Mouse (Mus musculus) heart, embryonic 11.5 days (tissue): ENCODE measurements around the gene Cdk17. TPM values are rescaled to one million over a fixed set of nuclear protein-coding genes. Genes with fewer than 3 reads are reported as not detected.

Experiments used
- ATAC-seq: fragments of 200-750 bp; cut with Nextera tagmentation; replicated peaks from 2 replicates; pipeline ENCODE4 v1.8.0; 2017; ENCODE audit warnings: moderate library complexity; ENCODE audit not compliant: insufficient number of reproducible peaks, low FRiP score, low TSS enrichment
- H3K27ac ChIP-seq: fragments of 300-500 bp; sonication (generic); 2 replicates; pipeline ENCODE4 v1.5.1; 2014; ENCODE audit warnings: mild to moderate bottlenecking, low read depth, low read length
- H3K27me3 ChIP-seq: fragments of 300-500 bp; sonication (generic); 2 replicates; pipeline ENCODE4 v1.6.1; 2014; ENCODE audit warnings: mild to moderate bottlenecking, low read length, mixed read lengths; ENCODE audit not compliant: control insufficient read depth, insufficient read depth
- H3K36me3 ChIP-seq: fragments of 300-500 bp; sonication (generic); 2 replicates; pipeline ENCODE4 v1.6.1; 2014; ENCODE audit warnings: mild to moderate bottlenecking, low read length, moderate library complexity, mixed read lengths; ENCODE audit not compliant: control insufficient read depth, insufficient read depth
- H3K4me1 ChIP-seq: fragments of 300-500 bp; sonication (generic); 2 replicates; pipeline ENCODE4 v1.6.1; 2014; ENCODE audit warnings: low read length; ENCODE audit not compliant: control insufficient read depth, insufficient read depth
- H3K4me2 ChIP-seq: fragments of 300-500 bp; sonication (generic); 2 replicates; pipeline ENCODE4 v1.6.1; 2014; ENCODE audit warnings: mild to moderate bottlenecking, moderate library complexity
- H3K4me3 ChIP-seq: fragments of 300-500 bp; sonication (generic); 2 replicates; pipeline ENCODE4 v1.5.1; 2014; ENCODE audit warnings: low read depth, low read length
- H3K9ac ChIP-seq: fragments of 300-500 bp; sonication (generic); 2 replicates; pipeline ENCODE4 v1.6.1; 2014; ENCODE audit warnings: mild to moderate bottlenecking, low read depth, low read length, moderate library complexity
- H3K9me3 ChIP-seq: fragments of 300-500 bp; sonication (generic); replicated peaks from 2 replicates; pipeline ENCODE4 v1.6.1; 2016; ENCODE audit warnings: low read length; ENCODE audit not compliant: control insufficient read depth
- WGBS: fragments of 180-500 bp; shearing (Covaris S2); extraction: QIAGEN DNeasy Blood & Tissue Kit; methylation state at CpG from one replicate; pipeline ENCODE4 v1.1.7; 2014; ENCODE audit not compliant: insufficient replicate concordance; 5-methylcytosine and 5-hydroxymethylcytosine counted together
- polyA plus RNA-seq: library from polyadenylated mRNA; unstranded; fragments of >200 nt; fragmentation: Nextera tagmentation; extraction: Ambion mirVana; gene quantifications from 2 replicates; pipeline ENCODE4 v1.2.1, GENCODE M21; 2014

Cdk17 gene
- polyA plus RNA-seq, 1 experiment from 2014 or later, result 21.0 TPM

DNA sequence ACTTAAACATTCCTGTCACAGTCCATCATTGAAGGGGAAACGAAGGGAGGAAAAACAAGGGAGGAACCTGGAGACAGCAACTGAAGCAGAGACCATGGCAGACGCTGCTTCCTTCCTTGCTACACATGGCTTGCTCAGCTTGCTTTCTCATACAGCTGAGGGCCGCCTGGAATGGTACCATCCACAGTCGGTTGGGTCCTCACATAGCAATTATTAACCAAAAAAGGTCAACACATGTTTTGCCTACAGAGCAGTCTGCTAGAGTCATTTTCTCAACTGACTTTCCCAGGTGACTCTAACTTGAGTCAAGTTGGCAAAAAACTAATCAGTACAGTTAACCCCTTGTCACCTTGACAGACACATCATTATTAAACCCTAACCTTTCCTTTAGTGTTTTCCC is 53.6 kb downstream of the Cdk17 start:
- ATAC-seq, result no peak
- 73% methylated on average over 4 of the region's 4 CpGs for WGBS
- Histone ChIP-seq H3K9ac (no peak overlapping the region), H3K27me3 (no peaks in the 10 kb centered on the region), H3K4me1 (no peaks in the 10 kb centered on the region), H3K36me3 (peaks cover 34% of the 10 kb centered on the region), H3K4me2 (no peak overlapping the region), H3K27ac (no peak overlapping the region), H3K9me3 (peaks cover 2% of the 10 kb centered on the region; the same call in 1 of the 2 replicates), H3K4me3 (no peak overlapping the region)

DNA sequence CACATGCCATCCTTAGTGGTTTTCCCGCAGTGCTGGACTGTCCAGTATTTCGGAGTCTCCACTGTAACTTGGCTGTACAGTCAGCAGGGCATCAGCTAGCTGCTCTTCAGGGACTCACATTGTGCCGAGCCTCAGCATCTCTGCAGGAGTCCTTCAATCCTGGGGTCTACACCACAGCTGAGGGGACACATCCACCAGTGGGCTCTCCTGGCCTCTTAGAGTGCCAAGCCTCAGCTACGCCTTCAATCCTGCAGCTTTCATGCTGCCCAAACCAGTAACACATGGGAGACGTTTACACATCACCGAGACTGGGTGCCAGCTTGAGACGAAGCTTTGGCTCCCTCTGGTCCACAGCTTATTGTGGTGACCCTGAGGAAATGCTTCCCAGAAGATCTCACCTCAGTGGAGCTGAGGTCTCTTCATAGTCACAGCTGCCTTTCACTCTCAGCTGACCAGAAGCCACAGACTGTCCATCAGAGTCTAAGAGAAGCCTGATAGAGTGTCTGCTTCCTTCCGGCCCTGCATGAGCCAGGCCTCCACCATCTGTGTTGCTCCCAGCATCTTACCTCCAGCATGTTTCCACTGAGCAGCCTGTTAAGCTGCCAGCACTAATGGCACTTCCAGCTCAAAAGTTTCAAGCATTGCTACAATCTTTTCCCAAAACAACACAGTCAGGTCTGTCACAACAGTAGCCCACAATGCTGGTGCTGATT is 54.5 kb downstream of the Cdk17 start:
- H3K27me3 ChIP-seq, result no peaks in the 10 kb centered on the region
- H3K36me3 ChIP-seq, result peaks cover 34% of the 10 kb centered on the region
- H3K27ac ChIP-seq, result no peak overlapping the region
- no peaks in the 10 kb centered on the region for H3K4me1 ChIP-seq
- H3K4me3 ChIP-seq, result no peak overlapping the region
- no peak overlapping the region for H3K9ac ChIP-seq
- 91% methylated on average over 8 of the region's 8 CpGs for WGBS
- no peak overlapping the region for H3K4me2 ChIP-seq
- ATAC-seq, result no peak
- peaks cover 2% of the 10 kb centered on the region; the same call in 1 of the 2 replicates for H3K9me3 ChIP-seq

DNA sequence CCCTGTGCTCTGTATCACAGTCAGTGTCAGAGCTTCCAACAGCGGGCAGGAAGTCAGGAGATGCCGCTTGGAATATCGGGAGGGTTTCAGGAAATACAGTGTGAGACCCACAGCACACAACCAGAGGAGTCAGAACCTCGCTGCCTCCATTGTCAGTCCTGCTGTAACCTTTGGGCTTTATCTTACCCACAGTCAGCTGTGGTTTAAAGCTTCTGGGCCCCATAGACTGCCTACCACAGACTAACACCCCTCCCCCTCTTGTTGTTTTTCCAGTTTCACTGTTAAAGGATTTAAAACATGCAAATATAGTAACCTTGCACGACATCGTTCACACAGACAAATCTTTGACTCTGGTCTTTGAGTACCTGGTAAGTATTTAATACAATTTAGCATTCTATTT is 65.1 kb downstream of the Cdk17 start:
- 66% methylated on average over 6 of the region's 6 CpGs for whole genome bisulfite sequencing
- Histone ChIP-seq H3K9ac (no peak overlapping the region), H3K9me3 (no peaks in the 10 kb centered on the region), H3K27ac (no peak overlapping the region), H3K27me3 (no peaks in the 10 kb centered on the region), H3K4me1 (peaks cover 3% of the 10 kb centered on the region; the same call in 1 of the 2 replicates), H3K4me3 (no peak overlapping the region), H3K4me2 (no peak overlapping the region), H3K36me3 (peaks cover 2% of the 10 kb centered on the region; the same call in 1 of the 2 replicates)
- ATAC-seq, result no peak

DNA sequence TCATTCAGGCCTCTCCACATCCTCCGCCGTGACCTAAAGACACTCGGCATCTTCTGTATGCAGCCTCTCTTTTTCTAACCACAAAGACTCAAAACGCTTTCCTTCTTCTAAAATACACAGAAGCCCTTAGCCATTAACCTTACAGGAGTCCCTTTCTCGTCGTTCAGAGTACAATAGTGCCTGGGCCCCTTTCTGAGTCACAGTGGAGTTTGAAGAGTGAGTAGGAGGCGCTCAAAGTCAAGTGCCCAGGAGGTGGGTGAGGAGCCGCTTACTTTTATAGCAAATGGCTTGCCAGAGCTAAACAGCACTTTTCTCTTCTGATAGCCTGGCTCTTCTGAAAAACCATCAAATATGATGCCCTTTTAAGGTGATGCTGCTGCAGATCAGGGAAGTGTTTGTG is 67.2 kb downstream of the Cdk17 start:
- 62% methylated on average over 8 of the region's 8 CpGs for WGBS
- H3K4me3 ChIP-seq, result no peak overlapping the region
- H3K27ac ChIP-seq, result 0 out of 2 replicates have a peak overlapping the region, but pooled peaks have one; percentile 6
- H3K4me1 ChIP-seq, result peaks cover 3% of the 10 kb centered on the region; the same call in 1 of the 2 replicates
- no peak overlapping the region for H3K9ac ChIP-seq
- no peak for ATAC-seq
- H3K27me3 ChIP-seq, result no peaks in the 10 kb centered on the region
- H3K9me3 ChIP-seq, result no peaks in the 10 kb centered on the region
- no peak overlapping the region for H3K4me2 ChIP-seq
- H3K36me3 ChIP-seq, result peaks cover 2% of the 10 kb centered on the region; the same call in 1 of the 2 replicates

DNA sequence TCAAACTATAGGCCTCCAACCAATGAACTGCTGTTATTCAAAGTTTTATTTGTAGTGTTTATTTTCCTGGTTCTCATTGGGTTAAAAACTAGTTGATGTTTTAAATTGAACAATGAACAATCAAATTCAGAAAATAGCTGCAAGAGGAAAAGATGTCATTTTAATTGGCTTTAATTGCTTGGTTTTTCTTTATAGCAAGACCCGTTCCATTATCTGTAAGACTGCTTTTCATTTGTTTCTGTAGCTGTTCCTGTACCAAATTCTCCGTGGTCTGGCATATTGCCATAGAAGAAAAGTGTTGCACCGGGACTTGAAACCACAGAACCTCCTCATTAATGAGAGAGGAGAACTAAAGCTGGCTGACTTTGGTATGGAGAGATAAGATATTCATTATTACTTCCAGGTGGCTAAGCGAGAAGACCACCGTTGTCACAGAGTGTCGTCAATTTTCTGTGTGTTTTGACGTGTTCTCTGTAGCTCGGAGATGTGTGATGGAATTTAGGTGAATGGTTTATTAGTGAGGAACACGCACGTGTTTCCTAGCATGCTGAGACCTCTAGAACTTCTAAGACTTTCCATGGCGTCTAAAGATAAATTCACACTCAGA is 67.8 kb downstream of the Cdk17 start:
- Histone ChIP-seq H3K27ac (no peak overlapping the region), H3K36me3 (peaks cover 3% of the 10 kb centered on the region; the same call in 1 of the 2 replicates)
- 75% methylated on average over 11 of the region's 11 CpGs for WGBS

GRCm38 (mm10) chr10:93231490-93231889 is 70.8 kb downstream of the Cdk17 start:
- H3K4me1 ChIP-seq, result peaks cover 3% of the 10 kb centered on the region; the same call in 1 of the 2 replicates
- WGBS, result 84% methylated on average over 4 of the region's 4 CpGs
- H3K9me3 ChIP-seq, result no peaks in the 10 kb centered on the region
- H3K27ac ChIP-seq, result no peak overlapping the region
- ATAC-seq, result no peak
- H3K9ac ChIP-seq, result no peak overlapping the region
- H3K36me3 ChIP-seq, result peaks cover 14% of the 10 kb centered on the region
- H3K4me3 ChIP-seq, result no peak overlapping the region
- H3K27me3 ChIP-seq, result no peaks in the 10 kb centered on the region
- no peak overlapping the region for H3K4me2 ChIP-seq

More for the DNA sequence above, 67.8 kb downstream of the Cdk17 start:
- Histone ChIP-seq H3K9ac (no peak overlapping the region), H3K9me3 (no peaks in the 10 kb centered on the region), H3K4me2 (no peak overlapping the region), H3K27me3 (no peaks in the 10 kb centered on the region), H3K4me3 (no peak overlapping the region), H3K4me1 (peaks cover 3% of the 10 kb centered on the region; the same call in 1 of the 2 replicates)
- ATAC-seq, result no peak

DNA sequence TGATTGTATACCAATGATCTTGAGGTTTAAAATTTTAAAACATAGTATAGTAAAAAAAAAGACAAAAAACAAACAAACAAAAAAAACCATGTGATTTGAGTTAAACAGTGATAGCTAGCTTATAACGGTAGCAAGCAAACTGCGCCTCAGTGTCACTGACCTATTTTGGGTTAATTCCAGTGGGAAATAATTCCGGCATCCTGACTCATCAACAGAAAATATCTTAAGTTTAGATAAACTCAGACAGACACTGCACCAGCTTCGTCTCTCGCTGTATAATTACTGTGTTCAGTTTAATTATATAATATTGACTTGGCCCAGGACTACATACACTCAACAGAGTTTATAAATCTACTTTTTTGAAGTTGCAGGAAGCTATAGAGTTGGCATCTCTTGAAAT is 71.2 kb downstream of the Cdk17 start:
- H3K4me1 ChIP-seq, result peaks cover 3% of the 10 kb centered on the region; the same call in 1 of the 2 replicates
- H3K36me3 ChIP-seq, result peaks cover 13% of the 10 kb centered on the region
- H3K9ac ChIP-seq, result no peak overlapping the region
- H3K27ac ChIP-seq, result no peak overlapping the region
- no peaks in the 10 kb centered on the region for H3K27me3 ChIP-seq
- H3K4me2 ChIP-seq, result no peak overlapping the region
- no peaks in the 10 kb centered on the region for H3K9me3 ChIP-seq
- H3K4me3 ChIP-seq, result no peak overlapping the region
- 91% methylated on average over 5 of the region's 5 CpGs for WGBS
- no peak for ATAC-seq

GRCm38 (mm10) chr10:93233665-93234194 is 73.1 kb downstream of the Cdk17 start:
- peaks cover 22% of the 10 kb centered on the region for H3K36me3 ChIP-seq
- no peak overlapping the region for H3K4me2 ChIP-seq
- H3K27me3 ChIP-seq, result no peaks in the 10 kb centered on the region
- no peak overlapping the region for H3K9ac ChIP-seq
- ATAC-seq, result no peak
- H3K4me3 ChIP-seq, result no peak overlapping the region
- H3K4me1 ChIP-seq, result no peaks in the 10 kb centered on the region
- WGBS, result 84% methylated on average over 6 of the region's 6 CpGs
- H3K9me3 ChIP-seq, result no peaks in the 10 kb centered on the region
- no peak overlapping the region for H3K27ac ChIP-seq
